Mouse (Mus musculus) lung, adult 2 months (tissue): ENCODE data around the gene Msrb3.

Experiments used
- CTCF ChIP-seq: fragments of 200-500 bp; IDR thresholded peaks from 2 replicates; pipeline ENCODE4 v1.5.1; 2011; ENCODE audit warnings: mild to moderate bottlenecking, low read length, control low read depth; ENCODE audit not compliant: insufficient read depth
- POLR2A ChIP-seq: fragments of 200-500 bp; IDR thresholded peaks from 2 replicates; pipeline ENCODE4 v1.6.1; 2011; ENCODE audit warnings: low read depth, mild to moderate bottlenecking, control low read depth, low read length, borderline replicate concordance; ENCODE audit errors: extremely low read depth

DNA sequence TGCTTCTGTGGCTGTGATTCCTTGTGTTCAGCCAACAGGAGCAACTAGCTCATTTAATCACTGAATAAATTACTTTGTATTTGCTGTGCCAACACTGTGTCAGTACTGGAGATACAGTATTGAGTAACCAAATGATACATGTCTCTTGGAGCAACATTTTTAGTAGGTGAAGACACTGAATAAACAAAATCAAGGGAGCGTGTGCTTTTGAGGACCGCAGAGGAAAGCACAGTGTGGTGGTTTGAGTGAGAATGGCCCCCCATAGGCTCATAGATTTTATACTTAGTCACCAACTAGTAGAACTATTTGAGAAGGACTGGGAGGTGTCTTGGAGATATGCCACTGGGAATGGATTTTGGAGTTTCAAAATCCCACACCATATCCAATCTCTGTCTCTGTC is 164.5 kb downstream of the Msrb3 start:
- TF ChIP-seq POLR2A: no peak
- no peak for TF ChIP-seq CTCF
